In the genomic region with DNA sequence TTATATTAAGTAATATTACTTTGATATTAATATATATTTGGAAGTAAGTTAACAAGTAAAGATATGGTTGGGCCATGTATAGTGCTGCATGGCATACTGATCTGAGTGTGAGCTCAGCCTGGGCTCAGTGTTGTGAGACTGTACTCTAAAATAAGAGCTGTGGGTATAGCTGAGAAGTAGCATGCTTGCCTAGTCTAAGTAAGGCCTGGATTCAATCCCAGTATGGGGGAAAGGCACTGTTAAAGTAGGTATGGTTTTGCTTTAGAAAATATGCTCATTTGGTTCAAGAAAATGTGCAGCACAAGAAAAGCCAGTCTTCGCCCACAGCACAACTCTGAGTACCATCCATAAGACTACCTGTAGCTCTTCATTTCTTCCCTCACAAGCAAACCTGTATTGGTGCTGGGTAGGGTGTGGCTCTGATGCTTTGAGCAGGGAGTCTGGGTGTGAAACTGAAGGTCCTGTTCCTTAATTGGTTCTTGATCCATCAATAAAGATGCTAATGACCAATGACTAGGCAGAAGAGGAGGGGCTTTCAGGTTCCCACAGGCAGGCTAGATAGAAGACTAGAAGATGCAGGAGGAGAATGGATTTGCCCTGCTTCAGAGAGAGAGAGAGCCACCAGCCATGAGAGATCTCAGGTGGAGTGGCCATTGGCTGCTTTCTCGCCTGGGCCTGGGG, we compare ENCODE assay signal across 20 mouse cellular contexts. TPM values are rescaled to one million over a fixed set of nuclear protein-coding genes. Genes with fewer than 3 reads are reported as not detected.
A peak's percentile ranks its signal among the peaks of the same experiment; 100 is the strongest.
DNase-seq lines count a peak whose midpoint lies in the region; ATAC-seq and TF ChIP-seq lines count a peak whose summit lies in the region.
"Had no signal": no experiment of that assay in that cellular context is flagged by ENCODE, and none has a peak within 500 bp of the region (broad histone marks: within the 10 kb centered on the region; RNA-seq: fewer than 3 reads in every experiment).

No protein-coding gene starts in this region.

- no peak overlapping the region for H3K4me3 ChIP-seq in layer of hippocampus, adult 2 months
- H3K4me3 ChIP-seq: forebrain, embryonic 13.5 days; heart, embryonic 10.5 days; limb, embryonic 15.5 days; megakaryocyte, embryonic 14.5 days; neural tube, embryonic 15.5 days had no signal

- H3K27ac ChIP-seq in layer of hippocampus, adult 2 months: 0 out of 2 replicates have a peak overlapping the region, but pooled peaks have one; percentile 23
- H3K27ac ChIP-seq: forebrain, embryonic 13.5 days; heart, embryonic 10.5 days; limb, embryonic 15.5 days; neural tube, embryonic 15.5 days; stomach, postnatal 0 days had no signal

- no peak for TF ChIP-seq CTCF in layer of hippocampus, adult 2 months (conservative IDR thresholded peaks at IDR 0.05)

- ATAC-seq in granulocyte monocyte progenitor cell, adult 5-6 weeks (replicated peaks; ENCODE audit: poor library complexity, severe bottlenecking): no peak
- ATAC-seq: forebrain, embryonic 13.5 days; hindbrain, embryonic 16.5 days had no signal

- no peak for DNase-seq in layer of hippocampus, adult 2 months (ENCODE audit: low spot score in 2 of 2)
- DNase-seq in layer of hippocampus, postnatal 10 days (ENCODE audit: low spot score in 2 of 2): no peak
- DNase-seq in right cerebral cortex, adult 18-20 months: peak; percentile 45
- no peak for DNase-seq in right cerebral cortex, adult 2 months (ENCODE audit: low spot score in 2 of 2)
- peak; percentile 3 for DNase-seq in c-Kit-negative CD71-positive TER-119-positive erythroid progenitor cells, embryonic 14.5 days (ENCODE audit: low read depth, low spot score)
- DNase-seq in embryo, embryonic 10 days (ENCODE audit: low spot score): no peak
- DNase-seq: B cell, adult 2 months; cerebellum, adult 2 months; heart, postnatal 36 days; kidney, adult 8-10 months; lung, postnatal 10 days; thymus, postnatal 25 days had no signal

RNA-seq across cellular contexts. Expression of a gene that starts 43.3 kb away (rescaled TPM):
- 10 to 100 TPM; 76.3 to 81.2 TPM for total RNA-seq in layer of hippocampus, adult 2 months (2021)
- 100 to 1,000 TPM; 100 to 101 TPM for total RNA-seq in layer of hippocampus, postnatal 10 days (2021)
- total RNA-seq in granulocyte monocyte progenitor cell, adult 5-6 weeks (2014; fragmentation: Nextera tagmentation): 92.7 and 94.8 TPM in 2 replicates
- 217 and 238 TPM in 2 replicates for total RNA-seq in granulocyte monocyte progenitor cell, adult 5-6 weeks (2017)

Comparison
In these comparisons a context has a peak if more than half of its experiments do, and no peak if none do; other contexts are left out.
1. DNase-seq: peak in right cerebral cortex, adult 18-20 months (single experiment) and c-Kit-negative CD71-positive TER-119-positive erythroid progenitor cells, embryonic 14.5 days (single experiment); none in layer of hippocampus, adult 2 months (0 of 2), layer of hippocampus, postnatal 10 days (0 of 2), right cerebral cortex, adult 2 months (0 of 2) and embryo, embryonic 10 days (single experiment).